Mouse (Mus musculus): ENCODE results near the gene Daglb.

DNA sequence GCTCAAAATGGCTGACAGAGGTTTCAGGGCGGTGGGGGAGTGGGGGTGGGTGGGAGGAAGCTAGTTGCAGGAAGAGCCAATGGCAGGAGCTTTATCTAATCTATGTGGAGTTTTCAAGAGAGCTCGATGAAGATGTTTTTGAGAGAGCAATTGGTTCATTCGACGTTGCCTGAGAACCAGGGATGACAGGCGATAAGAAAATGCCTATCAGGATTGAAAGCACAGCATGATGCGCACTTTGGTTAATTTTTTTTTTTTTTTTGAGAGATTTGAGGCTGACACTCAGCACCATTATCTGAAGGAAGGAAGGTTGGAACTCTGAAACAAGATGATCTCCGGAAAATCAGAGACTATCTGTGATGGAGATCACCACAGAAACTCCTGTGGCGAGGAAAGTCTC is 74.7 kb downstream of the Daglb start:
- TF ChIP-seq CTCF (IDR thresholded peaks at IDR 0.05; ENCODE audit: low read depth, low read length) (no peak), POLR2A (IDR thresholded peaks at IDR 0.05; ENCODE audit: extremely low read depth, insufficient read depth, low read length) (no peak)

Data from liver, adult 2 months (tissue).